Mouse (Mus musculus) stomach, embryonic 15.5 days (tissue): ENCODE results near the gene Med12l. TPM values are rescaled to one million over a fixed set of nuclear protein-coding genes. Genes with fewer than 3 reads are reported as not detected.
"Not testable (repeated sequence)": the region's sequence is repeated elsewhere in the genome, so short reads cannot be mapped to it uniquely, and the experiment has no call there.

Experiments used
- ATAC-seq: fragments of 200-750 bp; cut with Nextera tagmentation; 2 replicates; pipeline ENCODE4 v1.8.0; 2017; ENCODE audit warnings: low read depth, moderate number of reproducible peaks, moderate TSS enrichment; ENCODE audit not compliant: insufficient read depth, low FRiP score
- H3K27ac ChIP-seq: fragments of 300-500 bp; sonication (generic); 2 replicates; pipeline ENCODE4 v1.5.1; 2015; ENCODE audit warnings: mild to moderate bottlenecking, inconsistent platforms
- H3K27me3 ChIP-seq: fragments of 300-500 bp; sonication (generic); replicated peaks from 2 replicates; pipeline ENCODE4 v1.6.1; 2015; ENCODE audit warnings: inconsistent platforms
- H3K36me3 ChIP-seq: fragments of 300-500 bp; sonication (generic); 2 replicates; pipeline ENCODE4 v1.6.1; 2015; ENCODE audit warnings: inconsistent platforms
- H3K4me1 ChIP-seq: fragments of 300-500 bp; sonication (generic); 2 replicates; pipeline ENCODE4 v1.6.1; 2015; ENCODE audit warnings: inconsistent platforms
- H3K4me2 ChIP-seq: fragments of 300-500 bp; sonication (generic); 2 replicates; pipeline ENCODE4 v1.6.1; 2015; ENCODE audit warnings: mild to moderate bottlenecking, inconsistent platforms
- H3K4me3 ChIP-seq: fragments of 300-500 bp; sonication (generic); replicated peaks from 2 replicates; pipeline ENCODE4 v1.5.1; 2015; ENCODE audit warnings: inconsistent platforms
- H3K9ac ChIP-seq: fragments of 300-500 bp; sonication (generic); 2 replicates; pipeline ENCODE4 v1.6.1; 2015; ENCODE audit warnings: inconsistent platforms
- H3K9me3 ChIP-seq: fragments of 300-500 bp; sonication (generic); 2 replicates; pipeline ENCODE4 v1.6.1; 2016; ENCODE audit warnings: inconsistent platforms
- WGBS: fragments of 180-500 bp; shearing (Covaris S2); methylation state at CpG from one replicate; pipeline ENCODE4 v1.1.7; 2015; 5-methylcytosine and 5-hydroxymethylcytosine counted together
- polyA plus RNA-seq: library from polyadenylated mRNA; unstranded; fragments of >200 nt; fragmentation: Nextera tagmentation; extraction: Ambion mirVana; gene quantifications from 2 replicates; pipeline ENCODE4 v1.2.1, GENCODE M21; 2015

Gene Med12l
- polyA plus RNA-seq, 1 experiment from 2014 or later = 1.5 TPM

DNA sequence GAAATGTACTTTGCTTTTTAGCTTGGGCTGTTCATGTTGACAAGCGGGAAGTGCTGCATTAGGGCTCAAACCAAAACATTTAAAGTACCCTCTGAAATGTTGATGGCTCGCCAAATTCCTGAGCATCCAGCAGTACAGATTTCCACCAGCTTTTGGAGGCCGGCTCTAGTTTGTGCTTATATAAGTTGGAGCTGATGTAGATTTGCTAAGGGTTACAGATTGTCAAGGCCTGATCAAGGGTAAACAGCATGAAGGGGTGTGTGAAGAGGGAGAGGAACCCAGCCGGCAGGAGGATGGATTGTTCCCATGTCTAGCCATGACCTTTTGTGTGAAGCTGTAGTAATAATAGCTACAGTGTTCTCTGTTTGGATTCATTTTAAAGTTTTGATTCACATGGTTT is 125.5 kb downstream of the Med12l start:
- 34% methylated on average over 4 of the region's 4 CpGs for WGBS
- Histone ChIP-seq H3K36me3 (no peaks in the 10 kb centered on the region), H3K27ac (peak overlapping the region; percentile 74; the same call in 1 of the 2 replicates), H3K4me3 (no peak overlapping the region), H3K9me3 (no peaks in the 10 kb centered on the region), H3K4me2 (no peak overlapping the region), H3K9ac (no peak overlapping the region), H3K4me1 (peaks cover 11% of the 10 kb centered on the region; the same call in 1 of the 2 replicates), H3K27me3 (no peaks in the 10 kb centered on the region)
- peak; percentile 71; the same call in 1 of the 2 replicates for ATAC-seq

DNA sequence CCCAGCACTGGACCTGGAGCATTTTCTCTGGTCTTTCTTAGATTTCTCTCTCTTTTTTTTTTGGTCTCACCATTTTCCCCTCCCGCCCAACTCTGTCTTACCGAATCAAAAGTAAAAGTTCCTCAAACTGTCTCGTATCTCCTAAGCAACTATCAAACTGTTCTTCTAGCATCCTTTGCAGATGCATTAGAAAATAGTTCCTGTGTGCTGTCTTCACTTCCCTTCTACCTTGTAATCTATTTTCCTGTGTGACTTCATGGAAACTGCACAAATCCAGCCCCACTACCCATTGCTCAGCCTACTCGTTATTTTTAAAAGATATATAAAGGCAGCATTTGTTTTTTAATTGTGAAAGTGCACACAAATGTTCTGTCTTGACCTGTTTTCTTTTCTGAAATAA is 126.3 kb downstream of the Med12l start:
- ATAC-seq = no peak
- Histone ChIP-seq H3K9ac (no peak overlapping the region), H3K27me3 (no peaks in the 10 kb centered on the region), H3K27ac (no peak overlapping the region), H3K4me2 (no peak overlapping the region), H3K36me3 (no peaks in the 10 kb centered on the region), H3K9me3 (no peaks in the 10 kb centered on the region), H3K4me3 (no peak overlapping the region), H3K4me1 (peaks cover 9% of the 10 kb centered on the region; the same call in 1 of the 2 replicates)
- 86% methylated on average over 4 of the region's 4 CpGs for WGBS

DNA sequence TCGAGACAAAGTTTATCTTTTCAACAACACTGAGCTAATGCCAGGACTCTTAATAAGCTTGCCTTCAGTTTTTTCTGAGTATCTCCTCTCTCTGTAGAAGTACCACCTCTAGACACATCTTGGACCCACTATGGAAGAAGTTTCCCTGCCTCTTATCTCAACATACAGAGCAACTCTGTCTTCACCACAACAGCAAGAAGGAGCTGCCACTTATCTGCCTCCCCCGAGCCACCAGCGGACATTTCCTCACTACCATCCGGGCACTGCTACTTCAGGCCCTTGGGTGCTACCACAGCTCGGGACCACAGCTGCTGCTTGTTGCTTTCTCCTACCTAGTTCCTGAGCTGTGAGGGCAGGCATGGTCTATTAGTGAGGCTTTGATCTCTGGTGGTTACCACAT is 127.6 kb downstream of the Med12l start:
- no peaks in the 10 kb centered on the region for H3K9me3 ChIP-seq
- no peaks in the 10 kb centered on the region for H3K36me3 ChIP-seq
- no peak overlapping the region for H3K4me3 ChIP-seq
- H3K27ac ChIP-seq = no peak overlapping the region
- peaks cover 9% of the 10 kb centered on the region; the same call in 1 of the 2 replicates for H3K4me1 ChIP-seq
- H3K4me2 ChIP-seq = no peak overlapping the region
- ATAC-seq = no peak
- no peak overlapping the region for H3K9ac ChIP-seq
- 75% methylated on average over 5 of the region's 5 CpGs for WGBS
- H3K27me3 ChIP-seq = no peaks in the 10 kb centered on the region

DNA sequence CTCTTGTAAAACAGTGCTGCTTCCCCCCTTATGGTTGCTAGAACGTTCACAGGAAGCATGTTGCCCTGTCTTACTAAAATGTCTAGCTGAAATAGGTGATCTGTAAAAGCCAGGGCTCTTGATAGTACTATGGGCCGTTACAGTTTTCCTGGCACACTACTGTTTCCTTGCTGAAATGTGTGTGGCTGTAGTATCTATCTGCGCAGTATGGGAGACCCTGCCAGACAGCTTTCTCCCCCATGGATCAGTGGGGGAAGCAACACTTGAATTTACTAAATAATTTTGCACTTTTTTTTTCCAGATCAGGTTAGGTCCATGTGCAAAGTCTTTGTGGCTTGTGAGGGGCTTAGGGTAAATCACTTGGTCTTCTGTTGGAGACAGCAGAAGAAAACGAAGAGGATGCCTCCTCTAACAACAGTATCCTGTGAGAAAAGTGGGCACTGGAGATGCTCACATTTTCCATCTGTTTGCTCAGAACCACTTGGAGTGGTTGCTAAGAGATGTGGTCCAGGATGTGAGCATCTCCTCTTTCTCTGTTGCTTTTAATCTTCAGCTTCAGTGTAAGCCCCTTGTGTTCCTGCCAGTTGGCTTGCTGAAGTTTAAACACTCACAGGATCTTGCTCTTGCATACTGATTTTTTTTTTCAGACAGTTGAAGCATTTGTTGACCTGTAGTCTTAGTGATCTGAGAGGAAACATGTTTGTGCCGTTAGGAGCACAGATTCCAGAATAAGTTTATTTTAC is 130.5 kb downstream of the Med12l start:
- ATAC-seq = no peak
- 65% methylated on average over 5 of the region's 5 CpGs for WGBS

DNA sequence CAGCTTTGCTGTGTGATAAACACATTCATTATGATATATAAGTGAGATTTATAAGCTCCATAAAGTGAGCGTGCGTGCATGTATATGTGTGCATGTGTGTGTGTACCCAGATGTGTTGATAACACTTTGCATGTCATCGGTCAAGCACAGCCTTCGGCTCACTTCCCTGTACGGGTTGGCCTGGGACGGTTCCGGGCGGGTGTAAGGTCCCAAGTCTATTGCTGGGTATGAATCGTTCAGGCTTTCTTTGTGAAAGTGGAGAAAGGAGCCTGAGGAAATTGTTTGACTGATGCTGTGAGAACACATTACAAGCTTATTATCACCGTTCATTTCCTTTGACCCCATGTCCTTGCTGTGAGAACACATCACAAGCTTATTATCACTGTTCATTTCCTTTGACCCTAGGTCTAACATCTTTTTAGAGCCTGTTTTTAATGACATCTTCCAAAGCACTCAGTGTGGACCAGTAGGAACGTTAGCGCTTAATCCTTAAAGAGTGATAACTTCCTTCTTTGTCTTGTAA is 133.4 kb downstream of the Med12l start:
- H3K4me1 ChIP-seq = no peaks in the 10 kb centered on the region
- no peaks in the 10 kb centered on the region for H3K36me3 ChIP-seq
- H3K4me2 ChIP-seq = no peak overlapping the region
- 74% methylated on average over 12 of the region's 12 CpGs for WGBS
- no peaks in the 10 kb centered on the region for H3K27me3 ChIP-seq
- H3K4me3 ChIP-seq = no peak overlapping the region
- H3K27ac ChIP-seq = no peak overlapping the region
- no peaks in the 10 kb centered on the region for H3K9me3 ChIP-seq
- H3K9ac ChIP-seq = no peak overlapping the region
- no peak for ATAC-seq

More for the DNA sequence above, 130.5 kb downstream of the Med12l start:
- no peak overlapping the region for H3K4me2 ChIP-seq
- no peak overlapping the region for H3K27ac ChIP-seq
- no peaks in the 10 kb centered on the region for H3K27me3 ChIP-seq
- no peak overlapping the region for H3K9ac ChIP-seq
- no peaks in the 10 kb centered on the region for H3K36me3 ChIP-seq
- peaks cover 5% of the 10 kb centered on the region; the same call in 1 of the 2 replicates for H3K4me1 ChIP-seq
- no peak overlapping the region for H3K4me3 ChIP-seq
- H3K9me3 ChIP-seq = no peaks in the 10 kb centered on the region

DNA sequence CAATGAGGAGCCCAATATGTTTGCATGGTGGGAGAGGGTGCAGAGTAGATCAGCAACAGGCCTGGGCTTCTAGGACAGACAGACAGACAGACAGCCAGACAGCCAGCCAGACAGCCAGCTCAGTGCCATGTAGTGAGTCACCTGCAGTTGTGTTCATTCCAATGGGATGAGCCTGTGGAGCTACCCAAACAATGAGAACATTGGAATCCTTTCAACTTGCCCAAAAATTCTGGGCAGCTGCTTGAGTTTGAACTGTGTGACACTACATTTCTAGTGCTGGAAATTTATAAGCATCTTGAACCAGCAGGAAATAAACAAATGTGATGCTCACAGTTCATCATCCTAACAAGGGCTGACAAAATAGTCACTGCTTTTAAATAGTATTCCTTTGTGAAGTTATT is 134.0 kb downstream of the Med12l start:
- Histone ChIP-seq H3K9ac (no peak overlapping the region), H3K27ac (no peak overlapping the region), H3K4me3 (no peak overlapping the region), H3K4me1 (no peaks in the 10 kb centered on the region), H3K36me3 (no peaks in the 10 kb centered on the region), H3K27me3 (no peaks in the 10 kb centered on the region), H3K9me3 (no peaks in the 10 kb centered on the region), H3K4me2 (no peak overlapping the region)
- ATAC-seq = no peak

DNA sequence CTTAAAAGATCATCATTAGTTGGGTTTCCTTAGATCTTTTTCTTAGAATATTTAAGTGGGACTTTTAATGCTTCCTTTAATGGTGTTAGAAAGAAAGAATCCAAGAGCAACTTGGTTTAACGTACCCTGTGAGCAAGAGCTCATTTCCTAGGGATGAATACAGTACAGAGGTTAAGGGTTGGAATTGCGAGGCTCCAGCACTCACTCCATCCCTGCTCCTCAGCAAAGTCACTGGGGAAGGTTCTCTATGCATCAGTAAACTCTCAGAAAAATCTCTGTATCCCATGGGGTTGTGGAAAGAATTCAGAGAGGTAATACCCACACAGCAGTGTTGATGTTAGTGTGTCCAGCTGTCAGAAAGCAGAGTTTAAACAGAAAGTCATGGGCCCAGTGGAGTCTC is 134.5 kb downstream of the Med12l start:
- 61% methylated on average over 2 of the region's 2 CpGs for WGBS
- H3K9ac ChIP-seq = no peak overlapping the region
- H3K4me3 ChIP-seq = no peak overlapping the region
- H3K4me2 ChIP-seq = no peak overlapping the region
- peak overlapping the region; percentile 35; the same call in 1 of the 2 replicates for H3K27ac ChIP-seq
- no peaks in the 10 kb centered on the region for H3K4me1 ChIP-seq
- no peaks in the 10 kb centered on the region for H3K36me3 ChIP-seq
- H3K27me3 ChIP-seq = no peaks in the 10 kb centered on the region
- no peak for ATAC-seq
- no peaks in the 10 kb centered on the region for H3K9me3 ChIP-seq

DNA sequence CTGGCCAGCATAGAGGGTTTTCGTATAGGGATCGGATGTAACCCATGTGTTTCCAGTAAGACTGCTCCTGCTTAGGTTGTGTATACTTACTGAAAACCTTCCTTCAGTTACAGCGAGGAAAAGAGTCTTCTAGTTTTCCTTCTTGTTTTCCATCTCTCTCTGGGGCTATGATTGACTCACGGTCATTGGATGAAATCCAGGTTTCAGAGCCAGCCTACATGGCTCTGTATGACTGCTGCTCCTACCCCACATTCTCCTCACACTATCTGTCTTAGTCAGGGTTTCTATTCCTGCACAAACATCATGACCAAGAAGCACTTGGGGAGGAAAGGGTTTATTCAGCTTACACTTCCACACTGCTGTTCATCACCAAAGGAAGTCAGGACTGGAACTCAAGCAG is 135.3 kb downstream of the Med12l start:
- H3K9ac ChIP-seq, H3K27me3 ChIP-seq, H3K9me3 ChIP-seq, H3K36me3 ChIP-seq, H3K27ac ChIP-seq, H3K4me3 ChIP-seq, H3K4me2 ChIP-seq, H3K4me1 ChIP-seq, ATAC-seq: not testable (repeated sequence)
- 86% methylated on average over 4 of the region's 4 CpGs for WGBS

DNA sequence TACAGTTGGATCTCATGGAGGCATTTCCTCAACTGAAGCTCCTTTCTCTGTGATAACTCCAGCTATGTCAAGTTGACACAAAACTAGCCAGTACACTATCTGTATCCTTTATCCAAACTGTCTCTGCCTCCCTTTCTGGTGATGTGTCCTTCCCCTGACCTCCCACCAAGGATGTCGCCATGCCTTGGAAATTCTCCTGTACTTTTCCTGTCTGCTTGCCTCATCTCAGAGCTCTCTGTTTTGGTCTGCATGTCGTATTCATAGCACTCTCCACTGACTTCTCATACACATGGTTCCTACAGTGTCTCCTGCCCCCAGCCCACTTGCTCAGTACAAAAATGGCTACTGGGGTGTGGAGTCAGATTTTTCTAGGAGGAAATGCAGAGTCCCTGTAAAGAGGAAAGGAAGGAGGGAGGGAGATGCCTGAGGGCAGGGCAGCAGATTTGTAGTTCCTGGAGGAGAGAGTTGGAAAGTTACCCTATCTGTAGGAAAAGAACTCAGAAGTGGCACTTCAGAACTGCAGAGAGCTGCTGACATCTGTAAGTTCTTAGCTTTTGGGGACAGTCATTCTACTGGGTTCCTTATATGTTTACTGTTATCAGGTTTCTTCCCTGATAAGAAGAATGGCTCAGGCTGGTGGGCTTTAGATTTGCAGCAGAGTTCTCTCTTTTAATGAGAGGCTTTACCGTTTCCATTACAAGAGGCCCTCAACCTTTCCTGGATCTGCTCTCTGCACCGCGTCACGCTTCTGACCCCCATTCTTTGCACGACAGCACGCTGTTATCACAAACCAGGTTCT is 136.1 kb downstream of the Med12l start:
- ATAC-seq = no peak
- WGBS = 71% methylated on average over 8 of the region's 8 CpGs
- Histone ChIP-seq H3K27me3 (no peaks in the 10 kb centered on the region), H3K4me3 (no peak overlapping the region), H3K9ac (no peak overlapping the region), H3K4me2 (no peak overlapping the region), H3K9me3 (no peaks in the 10 kb centered on the region), H3K4me1 (no peaks in the 10 kb centered on the region), H3K36me3 (no peaks in the 10 kb centered on the region), H3K27ac (no peak overlapping the region)

DNA sequence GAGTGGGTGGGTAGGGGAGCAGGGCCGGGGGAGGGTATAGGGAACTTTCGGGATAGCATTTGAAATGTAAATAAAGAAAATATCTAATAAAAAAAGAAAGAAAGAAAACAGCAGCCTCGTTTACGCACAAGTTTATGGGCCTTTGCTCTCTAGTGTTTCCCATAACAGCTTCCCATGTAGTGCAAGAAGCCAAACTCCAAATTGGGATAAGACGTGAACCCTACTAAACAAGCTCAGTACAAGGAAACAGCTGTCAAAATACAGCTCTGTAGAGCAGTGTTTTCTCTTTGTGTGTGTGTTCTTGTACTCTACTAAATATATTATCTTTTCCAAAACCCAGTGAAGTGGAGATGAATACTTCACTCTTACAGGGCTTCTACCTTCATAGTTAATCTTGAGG is 139.6 kb downstream of the Med12l start:
- ATAC-seq = no peak
- Histone ChIP-seq H3K27ac (no peak overlapping the region), H3K4me2 (no peak overlapping the region), H3K27me3 (no peaks in the 10 kb centered on the region), H3K4me3 (no peak overlapping the region), H3K9ac (no peak overlapping the region), H3K9me3 (no peaks in the 10 kb centered on the region), H3K36me3 (no peaks in the 10 kb centered on the region), H3K4me1 (no peaks in the 10 kb centered on the region)
- WGBS = 67% methylated on average over 5 of the region's 5 CpGs

DNA sequence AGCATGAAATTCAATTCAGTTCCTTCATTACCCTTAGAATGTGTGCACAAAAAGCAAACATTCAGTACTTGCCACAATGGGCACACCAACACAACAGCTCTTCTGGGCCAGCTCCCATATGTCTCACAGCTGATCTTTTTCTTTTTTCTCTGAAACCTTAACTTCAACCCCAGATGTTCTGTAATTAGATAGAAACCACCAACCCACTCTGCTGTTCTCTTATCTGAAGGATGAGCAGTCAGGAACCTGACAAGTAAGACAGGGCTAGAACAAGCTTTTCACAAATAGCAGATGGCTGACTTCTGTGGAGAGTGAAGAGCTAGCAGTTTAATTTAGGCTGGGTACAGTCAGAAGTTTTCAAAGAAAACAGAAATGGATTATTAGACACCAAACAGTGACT is 144.0 kb downstream of the Med12l start:
- Histone ChIP-seq H3K36me3 (no peaks in the 10 kb centered on the region), H3K9me3 (no peaks in the 10 kb centered on the region), H3K27ac (no peak overlapping the region), H3K4me2 (no peak overlapping the region), H3K4me3 (no peak overlapping the region), H3K4me1 (no peaks in the 10 kb centered on the region), H3K9ac (no peak overlapping the region), H3K27me3 (no peaks in the 10 kb centered on the region)
- ATAC-seq = no peak

DNA sequence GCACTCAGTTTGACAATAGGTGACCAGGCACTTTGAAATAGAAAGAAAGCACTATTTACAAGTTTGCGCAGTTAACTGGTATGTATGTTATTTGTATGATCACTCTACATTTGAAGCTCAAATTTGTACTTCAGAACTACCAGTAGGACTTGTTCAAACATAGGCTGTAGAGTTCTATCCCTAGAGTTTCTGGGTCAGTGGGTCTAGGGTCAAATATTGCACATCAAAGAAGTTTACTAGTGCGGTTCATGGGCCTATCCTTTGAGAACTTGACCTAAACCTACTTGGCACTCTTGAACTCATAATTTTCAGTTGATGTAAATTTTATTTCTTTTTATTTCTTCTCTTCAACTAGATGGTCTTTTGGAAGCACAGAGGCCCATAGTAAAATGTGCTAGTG is 145.0 kb downstream of the Med12l start:
- Histone ChIP-seq H3K27ac (no peak overlapping the region), H3K4me1 (no peaks in the 10 kb centered on the region), H3K9ac (no peak overlapping the region), H3K4me3 (no peak overlapping the region), H3K36me3 (no peaks in the 10 kb centered on the region), H3K9me3 (no peaks in the 10 kb centered on the region), H3K27me3 (no peaks in the 10 kb centered on the region), H3K4me2 (no peak overlapping the region)
- 92% methylated on average over 2 of the region's 2 CpGs for WGBS
- no peak for ATAC-seq
